Mouse (Mus musculus): ENCODE results near the gene Zfp580. TPM values are rescaled to one million over a fixed set of nuclear protein-coding genes. Genes with fewer than 3 reads are reported as not detected.

The Zfp580 gene
- polyA plus RNA-seq, 1 experiment = 0.26 TPM

- Histone ChIP-seq H3K27me3 (ENCODE audit: control insufficient read depth) (peaks cover 62% of the 10 kb centered on the region), H3K4me3 (replicated peaks) (no peak overlapping the region), H3K9me3 (ENCODE audit: control insufficient read depth, low read length) (peaks cover 8% of the 10 kb centered on the region; the same call in 1 of the 2 replicates), H3K4me1 (ENCODE audit: control insufficient read depth) (peaks cover 34% of the 10 kb centered on the region), H3K36me3 (ENCODE audit: control insufficient read depth) (peaks cover 7% of the 10 kb centered on the region)
- no peak for TF ChIP-seq TAL1 (IDR thresholded peaks at IDR 0.05; ENCODE audit: low read length)
- TF ChIP-seq GATA1 (IDR thresholded peaks at IDR 0.05; ENCODE audit: low read length) = no peak
Observed at GRCm38 (mm10) chr7:5058631-5059030, 7.3 kb downstream of the Zfp580 start.

GRCm38 (mm10) chr7:5059421-5059820 is 8.1 kb downstream of the Zfp580 start:
- Histone ChIP-seq H3K9me3 (ENCODE audit: control insufficient read depth, low read length) (peaks cover 8% of the 10 kb centered on the region; the same call in 1 of the 2 replicates), H3K4me3 (replicated peaks) (no peak overlapping the region), H3K4me1 (ENCODE audit: control insufficient read depth) (peaks cover 42% of the 10 kb centered on the region), H3K36me3 (ENCODE audit: control insufficient read depth) (peaks cover 13% of the 10 kb centered on the region), H3K27me3 (ENCODE audit: control insufficient read depth) (peaks cover 54% of the 10 kb centered on the region)
- TF ChIP-seq GATA1 (IDR thresholded peaks at IDR 0.05; ENCODE audit: low read length) (no peak), TAL1 (IDR thresholded peaks at IDR 0.05; ENCODE audit: low read length) (no peak)

GRCm38 (mm10) chr7:5060239-5060731 is 8.9 kb downstream of the Zfp580 start:
- H3K9me3 ChIP-seq (ENCODE audit: control insufficient read depth, low read length) = peaks cover 4% of the 10 kb centered on the region; the same call in 1 of the 2 replicates
- peaks cover 48% of the 10 kb centered on the region for H3K4me1 ChIP-seq (ENCODE audit: control insufficient read depth)
- peaks cover 46% of the 10 kb centered on the region for H3K27me3 ChIP-seq (ENCODE audit: control insufficient read depth)
- TF ChIP-seq TAL1 (IDR thresholded peaks at IDR 0.05; ENCODE audit: low read length) (no peak), GATA1 (IDR thresholded peaks at IDR 0.05; ENCODE audit: low read length) (no peak)
- peaks cover 18% of the 10 kb centered on the region for H3K36me3 ChIP-seq (ENCODE audit: control insufficient read depth)
- H3K4me3 ChIP-seq (replicated peaks) = peak overlapping the region; percentile 92

- Histone ChIP-seq H3K4me1 (ENCODE audit: control insufficient read depth) (peaks cover 56% of the 10 kb centered on the region), H3K36me3 (ENCODE audit: control insufficient read depth) (peaks cover 27% of the 10 kb centered on the region), H3K27me3 (ENCODE audit: control insufficient read depth) (peaks cover 37% of the 10 kb centered on the region), H3K9me3 (ENCODE audit: control insufficient read depth, low read length) (peaks cover 4% of the 10 kb centered on the region; the same call in 1 of the 2 replicates), H3K4me3 (replicated peaks) (peak overlapping the region; percentile 92)
- TF ChIP-seq TAL1 (IDR thresholded peaks at IDR 0.05; ENCODE audit: low read length) (no peak), GATA1 (IDR thresholded peaks at IDR 0.05; ENCODE audit: low read length) (no peak)
Observed at GRCm38 (mm10) chr7:5060944-5061773, 9.8 kb downstream of the Zfp580 start.

- peaks cover 62% of the 10 kb centered on the region for H3K4me1 ChIP-seq (ENCODE audit: control insufficient read depth)
- H3K4me3 ChIP-seq (replicated peaks) = peak within 1 kb of the TSS; percentile 92
- peaks cover 2% of the 10 kb centered on the region; the same call in 1 of the 2 replicates for H3K9me3 ChIP-seq (ENCODE audit: control insufficient read depth, low read length)
- peaks cover 34% of the 10 kb centered on the region for H3K36me3 ChIP-seq (ENCODE audit: control insufficient read depth)
- H3K27me3 ChIP-seq (ENCODE audit: control insufficient read depth) = peaks cover 30% of the 10 kb centered on the region
- no peak for TF ChIP-seq TAL1 (IDR thresholded peaks at IDR 0.05; ENCODE audit: low read length)
- TF ChIP-seq GATA1 (IDR thresholded peaks at IDR 0.05; ENCODE audit: low read length) = no peak
Observed at GRCm38 (mm10) chr7:5061774-5062359, 10.5 kb downstream of the Zfp580 start, which contains the start of gene U2af2. U2af2 (plus strand) TSS chr7:5062143.

- TF ChIP-seq TAL1 (IDR thresholded peaks at IDR 0.05; ENCODE audit: low read length) (no peak), GATA1 (IDR thresholded peaks at IDR 0.05; ENCODE audit: low read length) (no peak)
- Histone ChIP-seq H3K9me3 (ENCODE audit: control insufficient read depth, low read length) (no peaks in the 10 kb centered on the region; the same call in 1 of the 2 replicates), H3K4me3 (replicated peaks) (peak overlapping the region; percentile 92), H3K27me3 (ENCODE audit: control insufficient read depth) (peaks cover 24% of the 10 kb centered on the region), H3K4me1 (ENCODE audit: control insufficient read depth) (peaks cover 66% of the 10 kb centered on the region), H3K36me3 (ENCODE audit: control insufficient read depth) (peaks cover 40% of the 10 kb centered on the region)
Observed at GRCm38 (mm10) chr7:5062360-5063001, 11.1 kb downstream of the Zfp580 start.

GRCm38 (mm10) chr7:5064886-5065285 is 13.5 kb downstream of the Zfp580 start:
- no peak overlapping the region for H3K4me3 ChIP-seq (replicated peaks)
- peaks cover 2% of the 10 kb centered on the region; the same call in 1 of the 2 replicates for H3K27me3 ChIP-seq (ENCODE audit: control insufficient read depth)
- H3K9me3 ChIP-seq (ENCODE audit: control insufficient read depth, low read length) = no peaks in the 10 kb centered on the region
- peaks cover 74% of the 10 kb centered on the region for H3K4me1 ChIP-seq (ENCODE audit: control insufficient read depth)
- TF ChIP-seq TAL1 (IDR thresholded peaks at IDR 0.05; ENCODE audit: low read length) (no peak), GATA1 (IDR thresholded peaks at IDR 0.05; ENCODE audit: low read length) (no peak)
- H3K36me3 ChIP-seq (ENCODE audit: control insufficient read depth) = peaks cover 64% of the 10 kb centered on the region

- no peaks in the 10 kb centered on the region for H3K9me3 ChIP-seq (ENCODE audit: control insufficient read depth, low read length)
- H3K4me3 ChIP-seq (replicated peaks) = peak overlapping the region; percentile 44
- no peaks in the 10 kb centered on the region for H3K27me3 ChIP-seq (ENCODE audit: control insufficient read depth)
- H3K36me3 ChIP-seq (ENCODE audit: control insufficient read depth) = peaks cover 99% of the 10 kb centered on the region
- peaks cover 87% of the 10 kb centered on the region for H3K4me1 ChIP-seq (ENCODE audit: control insufficient read depth)
- TF ChIP-seq TAL1 (IDR thresholded peaks at IDR 0.05; ENCODE audit: low read length) (no peak), GATA1 (IDR thresholded peaks at IDR 0.05; ENCODE audit: low read length) (peak; percentile 92)
Observed at GRCm38 (mm10) chr7:5073586-5073985, 22.2 kb downstream of the Zfp580 start.
